Mouse (Mus musculus) frontal cortex, adult 2 months (tissue): ENCODE measurements around the gene Hacl1. TPM values are rescaled to one million over a fixed set of nuclear protein-coding genes. Genes with fewer than 3 reads are reported as not detected.

Experiments used
- polyA plus RNA-seq: library from polyadenylated mRNA; depleted of rRNA; stranded (reverse); fragments of >200 nt; gene quantifications from 2 replicates; pipeline ENCODE4 v1.2.3, GENCODE M21; 2012; rRNA removed

The Hacl1 gene
- polyA plus RNA-seq, 1 experiment, result 10.6 TPM

Other genes starting within 250 kb of the Hacl1 start
- 38.4 and 44.0 TPM in 2 replicates for gene Sh3bp5, start 205.2 kb downstream of the Hacl1 start, polyA plus RNA-seq
- 12.6 and 13.7 TPM in 2 replicates for gene Eaf1, start 146.9 kb downstream of the Hacl1 start, polyA plus RNA-seq
- gene Mettl6, start 146.2 kb downstream of the Hacl1 start, polyA plus RNA-seq, result 19.6 and 20.3 TPM in 2 replicates
- gene Colq, start 49.9 kb downstream of the Hacl1 start, polyA plus RNA-seq, result 1.1 and 1.2 TPM in 2 replicates
- gene Gm49387, start 408 bp downstream of the Hacl1 start, polyA plus RNA-seq, result 0.13 TPM in 1 of 2 replicates, not detected in the other
- 16.2 and 16.6 TPM in 2 replicates for gene Btd, start 258 bp downstream of the Hacl1 start, polyA plus RNA-seq
- 25.5 and 28.9 TPM in 2 replicates for gene Ankrd28, start 189.4 kb upstream of the Hacl1 start, polyA plus RNA-seq